Mouse (Mus musculus): ENCODE results near the gene Tob2. TPM values are rescaled to one million over a fixed set of nuclear protein-coding genes. Genes with fewer than 3 reads are reported as not detected.

Tob2 gene
- 19.2 and 75.8 TPM in 2 replicates for total RNA-seq (2014; rRNA removed; ENCODE audit: low replicate concordance)
- polyA plus RNA-seq (2015; fragmentation: Nextera tagmentation; extraction: Ambion mirVana), result 16.0 and 18.2 TPM in 2 replicates

GRCm38 (mm10) chr15:81858517-81859329, at the start of gene Tob2:
Gene Tob2, minus strand, starts transcription at chr15:81858796.
- no peaks in the 10 kb centered on the region for H3K9me3 ChIP-seq (replicated peaks; ENCODE audit: control insufficient read depth, low read length)
- WGBS, result under 1% methylated on average over 44 of the region's 44 CpGs
- no peaks in the 10 kb centered on the region for H3K36me3 ChIP-seq (replicated peaks; ENCODE audit: control insufficient read depth, insufficient read depth, low read length)
- H3K9ac ChIP-seq (replicated peaks; ENCODE audit: low read depth, low read length), result peak within 1 kb of the TSS; percentile 88
- ATAC-seq (ENCODE audit: insufficient read depth, low read depth), result peak; percentile 13; the same call in 1 of the 2 replicates
- peak within 1 kb of the TSS; percentile 86 for H3K4me3 ChIP-seq (ENCODE audit: low read depth, low read length)
- H3K27me3 ChIP-seq (ENCODE audit: control insufficient read depth, insufficient read depth, low read length), result no peaks in the 10 kb centered on the region
- H3K4me1 ChIP-seq (ENCODE audit: control insufficient read depth, insufficient read depth), result peaks cover 10% of the 10 kb centered on the region; the same call in 1 of the 2 replicates
- TF ChIP-seq EP300 (IDR thresholded peaks at IDR 0.05; ENCODE audit: low read depth) (no peak), CTCF (IDR thresholded peaks at IDR 0.05; ENCODE audit: low read depth) (no peak)
- peak within 1 kb of the TSS; percentile 96 for H3K27ac ChIP-seq (ENCODE audit: low read depth)
- H3K4me2 ChIP-seq (ENCODE audit: low read depth, low read length), result peak within 1 kb of the TSS; percentile 85
- peak; percentile 76 for DNase-seq (ENCODE audit: low spot score)

- 76% methylated on average over 8 of the region's 8 CpGs for WGBS
- DNase-seq (ENCODE audit: low spot score) (no peak), ATAC-seq (ENCODE audit: insufficient read depth, low read depth) (no peak)
- Histone ChIP-seq H3K27ac (ENCODE audit: low read depth) (no peak overlapping the region), H3K9ac (replicated peaks; ENCODE audit: low read depth, low read length) (no peak overlapping the region), H3K27me3 (ENCODE audit: control insufficient read depth, insufficient read depth, low read length) (no peaks in the 10 kb centered on the region), H3K9me3 (replicated peaks; ENCODE audit: control insufficient read depth, low read length) (no peaks in the 10 kb centered on the region), H3K4me3 (ENCODE audit: low read depth, low read length) (no peak overlapping the region), H3K4me1 (ENCODE audit: control insufficient read depth, insufficient read depth) (no peaks in the 10 kb centered on the region), H3K4me2 (ENCODE audit: low read depth, low read length) (no peak overlapping the region), H3K36me3 (replicated peaks; ENCODE audit: control insufficient read depth, insufficient read depth, low read length) (peaks cover 96% of the 10 kb centered on the region)
- TF ChIP-seq CTCF (IDR thresholded peaks at IDR 0.05; ENCODE audit: low read depth) (no peak), EP300 (IDR thresholded peaks at IDR 0.05; ENCODE audit: low read depth) (no peak)
These were observed 49.4 kb upstream of the Tob2 start for GRCm38 (mm10) chr15:81907953-81908352.

GRCm38 (mm10) chr15:81904939-81905338, 46.3 kb upstream of the Tob2 start:
- Histone ChIP-seq H3K27ac (ENCODE audit: low read depth) (no peak overlapping the region), H3K4me1 (ENCODE audit: control insufficient read depth, insufficient read depth) (no peaks in the 10 kb centered on the region), H3K36me3 (replicated peaks; ENCODE audit: control insufficient read depth, insufficient read depth, low read length) (peaks cover 96% of the 10 kb centered on the region), H3K9me3 (replicated peaks; ENCODE audit: control insufficient read depth, low read length) (no peaks in the 10 kb centered on the region), H3K9ac (replicated peaks; ENCODE audit: low read depth, low read length) (no peak overlapping the region), H3K4me2 (ENCODE audit: low read depth, low read length) (no peak overlapping the region), H3K4me3 (ENCODE audit: low read depth, low read length) (no peak overlapping the region), H3K27me3 (ENCODE audit: control insufficient read depth, insufficient read depth, low read length) (no peaks in the 10 kb centered on the region)
- peak; percentile 27; the same call in 1 of the 2 replicates for ATAC-seq (ENCODE audit: insufficient read depth, low read depth)
- DNase-seq (ENCODE audit: low spot score), result peak; percentile 46
- WGBS, result 35% methylated on average over 2 of the region's 2 CpGs
- TF ChIP-seq CTCF (IDR thresholded peaks at IDR 0.05; ENCODE audit: low read depth) (peak; percentile 71), EP300 (IDR thresholded peaks at IDR 0.05; ENCODE audit: low read depth) (no peak)

GRCm38 (mm10) chr15:81898751-81899150, 40.2 kb upstream of the Tob2 start:
- DNase-seq (ENCODE audit: low spot score) (peak; percentile 53), ATAC-seq (ENCODE audit: insufficient read depth, low read depth) (peak; percentile 83)
- Histone ChIP-seq H3K27ac (ENCODE audit: low read depth) (peak overlapping the region; percentile 49), H3K4me3 (ENCODE audit: low read depth, low read length) (no peak overlapping the region), H3K4me2 (ENCODE audit: low read depth, low read length) (no peak overlapping the region), H3K27me3 (ENCODE audit: control insufficient read depth, insufficient read depth, low read length) (no peaks in the 10 kb centered on the region), H3K9ac (replicated peaks; ENCODE audit: low read depth, low read length) (no peak overlapping the region), H3K4me1 (ENCODE audit: control insufficient read depth, insufficient read depth) (peaks cover 9% of the 10 kb centered on the region; the same call in 1 of the 2 replicates), H3K36me3 (replicated peaks; ENCODE audit: control insufficient read depth, insufficient read depth, low read length) (peaks cover 76% of the 10 kb centered on the region), H3K9me3 (replicated peaks; ENCODE audit: control insufficient read depth, low read length) (no peaks in the 10 kb centered on the region)
- TF ChIP-seq CTCF (IDR thresholded peaks at IDR 0.05; ENCODE audit: low read depth), result no peak
- TF ChIP-seq EP300 (IDR thresholded peaks at IDR 0.05; ENCODE audit: low read depth), result no peak
- 30% methylated on average over 2 of the region's 2 CpGs for WGBS

GRCm38 (mm10) chr15:81897607-81898285, 39.1 kb upstream of the Tob2 start:
- Histone ChIP-seq H3K9ac (replicated peaks; ENCODE audit: low read depth, low read length) (no peak overlapping the region), H3K27ac (ENCODE audit: low read depth) (0 out of 2 replicates have a peak overlapping the region, but pooled peaks have one; percentile 49), H3K36me3 (replicated peaks; ENCODE audit: control insufficient read depth, insufficient read depth, low read length) (peaks cover 71% of the 10 kb centered on the region), H3K4me2 (ENCODE audit: low read depth, low read length) (no peak overlapping the region), H3K4me1 (ENCODE audit: control insufficient read depth, insufficient read depth) (peaks cover 9% of the 10 kb centered on the region; the same call in 1 of the 2 replicates), H3K27me3 (ENCODE audit: control insufficient read depth, insufficient read depth, low read length) (no peaks in the 10 kb centered on the region), H3K4me3 (ENCODE audit: low read depth, low read length) (no peak overlapping the region), H3K9me3 (replicated peaks; ENCODE audit: control insufficient read depth, low read length) (no peaks in the 10 kb centered on the region)
- WGBS, result 90% methylated on average over 5 of the region's 5 CpGs
- TF ChIP-seq EP300 (IDR thresholded peaks at IDR 0.05; ENCODE audit: low read depth) (no peak), CTCF (IDR thresholded peaks at IDR 0.05; ENCODE audit: low read depth) (no peak)
- ATAC-seq (ENCODE audit: insufficient read depth, low read depth) (no peak), DNase-seq (ENCODE audit: low spot score) (no peak)

Data from heart, postnatal 0 days (tissue).